Mouse (Mus musculus) MEL (cell line): ENCODE measurements around the gene Sarm1. TPM values are rescaled to one million over a fixed set of nuclear protein-coding genes. Genes with fewer than 3 reads are reported as not detected.

Experiments used
- DNase-seq: peaks from one replicate; pipeline ENCODE4 v3.0.0; 2011; ENCODE audit warnings: low read depth, low spot score
- H3K27ac ChIP-seq: 2 replicates; pipeline ENCODE4 v1.5.1; 2012; ENCODE audit warnings: low read depth, mild to moderate bottlenecking, control low read depth, low read length, moderate library complexity; ENCODE audit not compliant: control insufficient read depth
- H3K27me3 ChIP-seq, 2 experiments: fragments of 150-350 bp in 1 of 2; sonication (generic) in 1 of 2; 2 replicates each; pipeline ENCODE4 v1.6.1; 2012; ENCODE audit warnings: low read length in 2 of 2, mild to moderate bottlenecking in 2 of 2, improper control_type of control experiment in 1 of 2, moderate library complexity in 1 of 2; ENCODE audit not compliant: insufficient read depth in 2 of 2, control insufficient read depth in 1 of 2
- H3K36me3 ChIP-seq, 2 experiments: 2 replicates each; pipeline ENCODE4 v1.6.1; 2012 to 2014; ENCODE audit warnings: low read length in 2 of 2, improper control_type of control experiment in 1 of 2, inconsistent platforms in 1 of 2, mild to moderate bottlenecking in 1 of 2; ENCODE audit not compliant: insufficient read depth in 2 of 2, control insufficient read depth in 1 of 2
- H3K4me1 ChIP-seq, 2 experiments: fragments of 150-350 bp in 1 of 2; sonication (generic) in 1 of 2; 2 replicates each; pipeline ENCODE4 v1.6.1; 2012; ENCODE audit warnings: low read length in 2 of 2, improper control_type of control experiment in 1 of 2, mild to moderate bottlenecking in 1 of 2; ENCODE audit not compliant: insufficient read depth in 2 of 2, control insufficient read depth in 1 of 2
- H3K4me3 ChIP-seq, 2 experiments: fragments of 150-350 bp in 1 of 2; sonication (generic) in 1 of 2; 2 replicates each; pipeline ENCODE4 v1.5.1; 2012; ENCODE audit warnings: low read depth in 2 of 2, low read length in 2 of 2, mild to moderate bottlenecking in 2 of 2, moderate library complexity in 2 of 2, control low read depth in 1 of 2, improper control_type of control experiment in 1 of 2; ENCODE audit not compliant: control insufficient read depth in 1 of 2, insufficient read depth in 1 of 2
- H3K79me2 ChIP-seq: 2 replicates; pipeline ENCODE4 v1.6.1; 2012; ENCODE audit warnings: mild to moderate bottlenecking, low read length, moderate library complexity; ENCODE audit not compliant: control insufficient read depth, poor library complexity, insufficient read depth
- H3K9ac ChIP-seq: 2 replicates; pipeline ENCODE4 v1.6.1; 2012; ENCODE audit warnings: low read depth, mild to moderate bottlenecking, control low read depth, low read length, moderate library complexity; ENCODE audit not compliant: control insufficient read depth, poor library complexity, severe bottlenecking
- H3K9me3 ChIP-seq: fragments of 150-350 bp; sonication (generic); replicated peaks from 2 replicates; pipeline ENCODE4 v1.6.1; 2012; ENCODE audit warnings: mild to moderate bottlenecking, low read length, improper control_type of control experiment, moderate library complexity; ENCODE audit not compliant: insufficient read depth
- CHD1 ChIP-seq: IDR thresholded peaks from 2 replicates; pipeline ENCODE4 v1.6.1; 2012; ENCODE audit warnings: low read depth, mild to moderate bottlenecking, inconsistent platforms, low read length, improper control_type of control experiment
- CHD2 ChIP-seq: IDR thresholded peaks from 2 replicates; pipeline ENCODE4 v1.6.1; 2011; ENCODE audit warnings: low read length, improper control_type of control experiment
- CTCF ChIP-seq, 3 experiments: IDR thresholded peaks in 2 of 3; conservative IDR thresholded peaks in 1 of 3; 2 replicates each; pipeline ENCODE4 v1.5.1; 2011 to 2012; ENCODE audit warnings: low read length in 3 of 3, low read depth in 2 of 3, mild to moderate bottlenecking in 2 of 3, improper control_type of control experiment in 1 of 3, inconsistent platforms in 1 of 3, mixed read lengths in 1 of 3, moderate library complexity in 1 of 3; ENCODE audit not compliant: control insufficient read depth in 1 of 3, insufficient read depth in 1 of 3, poor library complexity in 1 of 3, severe bottlenecking in 1 of 3
- E2F4 ChIP-seq: IDR thresholded peaks from 2 replicates; pipeline ENCODE4 v1.6.1; 2011; ENCODE audit warnings: low read depth, low read length, improper control_type of control experiment, borderline replicate concordance
- ELF1 ChIP-seq: IDR thresholded peaks from 2 replicates; pipeline ENCODE4 v1.6.1; 2014; ENCODE audit warnings: low read depth, mild to moderate bottlenecking, inconsistent platforms, low read length, improper control_type of control experiment, moderate library complexity
- EP300 ChIP-seq, 2 experiments: IDR thresholded peaks; 2 replicates each; pipeline ENCODE4 v1.6.1; 2011; ENCODE audit warnings: improper control_type of control experiment in 2 of 2, low read length in 2 of 2, low read depth in 1 of 2, mild to moderate bottlenecking in 1 of 2
- ETS1 ChIP-seq: IDR thresholded peaks from 2 replicates; pipeline ENCODE4 v1.6.1; 2012; ENCODE audit warnings: low read depth, mild to moderate bottlenecking, inconsistent platforms, low read length, improper control_type of control experiment, moderate library complexity
- GABPA ChIP-seq: IDR thresholded peaks from 2 replicates; pipeline ENCODE4 v1.6.1; 2012; ENCODE audit warnings: low read depth, mild to moderate bottlenecking, inconsistent platforms, low read length, improper control_type of control experiment, moderate library complexity
- HCFC1 ChIP-seq: IDR thresholded peaks from 2 replicates; pipeline ENCODE4 v1.6.1; 2012; ENCODE audit warnings: low read depth, mild to moderate bottlenecking, inconsistent platforms, low read length, improper control_type of control experiment, moderate library complexity
- JUND ChIP-seq: IDR thresholded peaks from 2 replicates; pipeline ENCODE4 v1.6.1; 2011; ENCODE audit warnings: low read depth, mild to moderate bottlenecking, improper control_type of control experiment, low read length
- MAFK ChIP-seq: IDR thresholded peaks from 2 replicates; pipeline ENCODE4 v1.6.1; 2011; ENCODE audit warnings: low read depth, mild to moderate bottlenecking, low read length, improper control_type of control experiment, borderline replicate concordance
- MAX ChIP-seq: IDR thresholded peaks from 2 replicates; pipeline ENCODE4 v1.6.1; 2011; ENCODE audit warnings: low read length, improper control_type of control experiment
- MAZ ChIP-seq: IDR thresholded peaks from 2 replicates; pipeline ENCODE4 v1.6.1; 2012; ENCODE audit warnings: low read depth, mild to moderate bottlenecking, inconsistent platforms, low read length, improper control_type of control experiment
- MEF2A ChIP-seq: IDR thresholded peaks from 2 replicates; pipeline ENCODE4 v1.6.1; 2014; ENCODE audit warnings: low read depth, mild to moderate bottlenecking, inconsistent platforms, low read length, improper control_type of control experiment; ENCODE audit not compliant: poor library complexity, insufficient replicate concordance, severe bottlenecking; ENCODE audit errors: extremely low read depth
- MXI1 ChIP-seq: IDR thresholded peaks from 2 replicates; pipeline ENCODE4 v1.6.1; 2011; ENCODE audit warnings: mild to moderate bottlenecking, low read depth, low read length, improper control_type of control experiment
- MYB ChIP-seq: IDR thresholded peaks from 2 replicates; pipeline ENCODE4 v1.6.1; 2011; ENCODE audit warnings: mild to moderate bottlenecking, low read depth, low read length, improper control_type of control experiment
- MYC ChIP-seq: IDR thresholded peaks from 2 replicates; pipeline ENCODE4 v1.6.1; 2011; ENCODE audit warnings: low read depth, mild to moderate bottlenecking, low read length, improper control_type of control experiment, moderate library complexity
- NELFE ChIP-seq: IDR thresholded peaks from 2 replicates; pipeline ENCODE4 v1.6.1; 2011; ENCODE audit warnings: low read depth, low read length, improper control_type of control experiment
- NRF1 ChIP-seq: IDR thresholded peaks from 2 replicates; pipeline ENCODE4 v1.6.1; 2014; ENCODE audit warnings: low read depth, mild to moderate bottlenecking, inconsistent platforms, low read length, improper control_type of control experiment, moderate library complexity; ENCODE audit not compliant: poor library complexity, insufficient read depth, severe bottlenecking
- POLR2A ChIP-seq, 2 experiments: IDR thresholded peaks; 2 replicates each; pipeline ENCODE4 v1.6.1; 2011 to 2012; ENCODE audit warnings: low read length in 2 of 2, mild to moderate bottlenecking in 2 of 2, control low read depth in 1 of 2, improper control_type of control experiment in 1 of 2, low read depth in 1 of 2, moderate library complexity in 1 of 2; ENCODE audit not compliant: control insufficient read depth in 1 of 2, insufficient read depth in 1 of 2, poor library complexity in 1 of 2
- POLR2AphosphoS2 ChIP-seq: IDR thresholded peaks from 2 replicates; pipeline ENCODE4 v1.6.1; 2011; ENCODE audit warnings: low read length, improper control_type of control experiment
- POLR2AphosphoS5 ChIP-seq: IDR thresholded peaks from 2 replicates; pipeline ENCODE4 v1.6.1; 2012; ENCODE audit warnings: low read depth, borderline replicate concordance, mild to moderate bottlenecking, inconsistent platforms, low read length, moderate library complexity, mixed read lengths
- RAD21 ChIP-seq: IDR thresholded peaks from 2 replicates; pipeline ENCODE4 v1.6.1; 2011; ENCODE audit warnings: mild to moderate bottlenecking, low read depth, low read length, improper control_type of control experiment
- RCOR1 ChIP-seq: IDR thresholded peaks from 2 replicates; pipeline ENCODE4 v1.6.1; 2012; ENCODE audit warnings: low read depth, mild to moderate bottlenecking, inconsistent platforms, low read length, improper control_type of control experiment
- SIN3A ChIP-seq: IDR thresholded peaks from 2 replicates; pipeline ENCODE4 v1.6.1; 2012; ENCODE audit warnings: low read length, improper control_type of control experiment, inconsistent platforms
- SMC3 ChIP-seq: IDR thresholded peaks from 2 replicates; pipeline ENCODE4 v1.6.1; 2011; ENCODE audit warnings: low read depth, low read length, improper control_type of control experiment
- TAL1 ChIP-seq: IDR thresholded peaks from 2 replicates; pipeline ENCODE4 v1.6.1; 2012; ENCODE audit warnings: mild to moderate bottlenecking, inconsistent platforms, low read length, moderate library complexity, mixed read lengths
- TBP ChIP-seq: IDR thresholded peaks from 2 replicates; pipeline ENCODE4 v1.8.0; 2011; ENCODE audit warnings: low read depth, low read length, improper control_type of control experiment
- TCF12 ChIP-seq: IDR thresholded peaks from 2 replicates; pipeline ENCODE4 v1.6.1; 2014; ENCODE audit warnings: low read depth, mild to moderate bottlenecking, inconsistent platforms, low read length, improper control_type of control experiment, moderate library complexity
- UBTF ChIP-seq: IDR thresholded peaks from 2 replicates; pipeline ENCODE4 v1.6.1; 2012; ENCODE audit warnings: low read depth, mild to moderate bottlenecking, inconsistent platforms, low read length, improper control_type of control experiment, moderate library complexity, borderline replicate concordance; ENCODE audit not compliant: insufficient read depth
- USF1 ChIP-seq: IDR thresholded peaks from 2 replicates; pipeline ENCODE4 v1.6.1; 2014; ENCODE audit warnings: low read depth, mild to moderate bottlenecking, inconsistent platforms, low read length, improper control_type of control experiment, moderate library complexity
- USF2 ChIP-seq, 2 experiments: IDR thresholded peaks; 2 replicates each; pipeline ENCODE4 v1.6.1; 2011 to 2012; ENCODE audit warnings: improper control_type of control experiment in 2 of 2, low read length in 2 of 2, borderline replicate concordance in 1 of 2, inconsistent platforms in 1 of 2, low read depth in 1 of 2, mild to moderate bottlenecking in 1 of 2; ENCODE audit not compliant: insufficient read depth in 1 of 2
- ZC3H11A ChIP-seq: IDR thresholded peaks from 2 replicates; pipeline ENCODE4 v1.6.1; 2012; ENCODE audit warnings: low read depth, mild to moderate bottlenecking, inconsistent platforms, low read length, improper control_type of control experiment
- ZKSCAN1 ChIP-seq: IDR thresholded peaks from 2 replicates; pipeline ENCODE4 v1.6.1; 2012; ENCODE audit warnings: low read depth, mild to moderate bottlenecking, inconsistent platforms, low read length, improper control_type of control experiment, moderate library complexity
- ZMIZ1 ChIP-seq: IDR thresholded peaks from 2 replicates; pipeline ENCODE4 v1.6.1; 2012; ENCODE audit warnings: low read depth, mild to moderate bottlenecking, inconsistent platforms, low read length, improper control_type of control experiment, moderate library complexity
- ZNF384 ChIP-seq: IDR thresholded peaks from 2 replicates; pipeline ENCODE4 v1.6.1; 2012; ENCODE audit warnings: low read depth, mild to moderate bottlenecking, inconsistent platforms, low read length, improper control_type of control experiment
- polyA plus RNA-seq, 2 experiments: library from polyadenylated mRNA; stranded (reverse) in 1 of 2; unstranded in 1 of 2; fragments of >175 nt in 1 of 2; fragments of >200 nt in 1 of 2; gene quantifications; 2 replicates each; pipeline versions ENCODE4 v1.2.1 to v1.2.4; 2012; ENCODE audit warnings: low replicate concordance in 2 of 2, low read depth in 1 of 2; ENCODE audit not compliant: insufficient read length in 2 of 2, insufficient read depth in 1 of 2, missing spikeins in 1 of 2
- total RNA-seq: library from RNA; depleted of rRNA; stranded (reverse); fragments of 300-350 nt; gene quantifications from 2 replicates; pipeline ENCODE4 v1.2.3, GENCODE M21; 2012

Sarm1 gene
- total and polyA plus RNA-seq, 3 experiments, result 0.73 to 4.3 TPM; not detected in 1

GRCm38 (mm10) chr11:78536080-78536689 lies 38.6 kb upstream of the Sarm1 start, which contains the start of the genes Tnfaip1 and Ift20:
TSS of gene Tnfaip1 (minus strand) at chr11:78536332.
TSS of gene Ift20 (plus strand) at chr11:78536361.
- peak within 1 kb of the TSS; percentile 66 for H3K27ac ChIP-seq
- peaks cover 0 to 34% of the 10 kb centered on the region in 2 experiments; a peak in 3 of 4 replicates for H3K4me1 ChIP-seq
- H3K9me3 ChIP-seq, result no peaks in the 10 kb centered on the region
- DNase-seq, result peak; percentile 100
- H3K27me3 ChIP-seq, result no peaks in the 10 kb centered on the region
- peaks cover 23% of the 10 kb centered on the region for H3K79me2 ChIP-seq
- peak within 1 kb of the TSS; percentile 76 to 87 for H3K4me3 ChIP-seq
- H3K9ac ChIP-seq, result peak within 1 kb of the TSS; percentile 87
- H3K36me3 ChIP-seq, result peaks cover 4 to 25% of the 10 kb centered on the region in 2 experiments
- no peak for TF ChIP-seq ZKSCAN1
- peak; percentile 92 for TF ChIP-seq ELF1
- TF ChIP-seq SMC3, result peak; percentile 9; the same call in 1 of the 2 replicates
- TF ChIP-seq POLR2AphosphoS2, result peak; percentile 96
- no peak for TF ChIP-seq CHD1
- TF ChIP-seq HCFC1, result peak; percentile 100
- peak; percentile 84 for TF ChIP-seq TCF12
- peak; percentile 68 for TF ChIP-seq USF1
- TF ChIP-seq POLR2A (IDR thresholded peaks at IDR 0.05; ENCODE audit: control insufficient read depth in 1 of 2, insufficient read depth in 1 of 2, low read depth in 1 of 2, low read length in 2 of 2, poor library complexity in 1 of 2), result peak; percentile 93 to 99
- TF ChIP-seq UBTF, result 0 out of 2 replicates have a peak, but pooled peaks have one; percentile 51
- TF ChIP-seq ZC3H11A, result no peak
- peak; percentile 51; the same call in 1 of the 2 replicates for TF ChIP-seq GABPA
- TF ChIP-seq CHD2, result peak; percentile 91
- TF ChIP-seq ZNF384, result no peak; the same call in 1 of the 2 replicates
- TF ChIP-seq MYC, result peak; percentile 89
- peak; percentile 96 for TF ChIP-seq MXI1
- peak; percentile 88 for TF ChIP-seq TBP
- no peak for TF ChIP-seq JUND
- 0 out of 2 replicates have a peak, but pooled peaks have one; percentile 86 for TF ChIP-seq MAZ
- peak; percentile 98 for TF ChIP-seq NELFE
- TF ChIP-seq USF2 (IDR thresholded peaks at IDR 0.05; ENCODE audit: borderline replicate concordance in 1 of 2, insufficient read depth in 1 of 2, low read depth in 1 of 2, low read length in 2 of 2), result no peak
- TF ChIP-seq MEF2A, result no peak
- TF ChIP-seq POLR2AphosphoS5, result no peak
- TF ChIP-seq ZMIZ1, result peak; percentile 96
- TF ChIP-seq TAL1, result no peak
- TF ChIP-seq EP300 (IDR thresholded peaks at IDR 0.05; ENCODE audit: low read depth in 1 of 2, low read length in 2 of 2), result peak in 1 of 2 experiments; percentile 62; a peak in 2 of 4 replicates
- no peak for TF ChIP-seq MAFK
- TF ChIP-seq CTCF (IDR thresholded peaks at IDR 0.05 in 2 of 3, conservative IDR thresholded peaks at IDR 0.05 in 1 of 3; ENCODE audit: control insufficient read depth in 1 of 3, insufficient read depth in 1 of 3, low read depth in 2 of 3, low read length in 3 of 3, poor library complexity in 1 of 3, severe bottlenecking in 1 of 3), result 0 out of 6 replicates have a peak, but pooled peaks of 1 of the 3 experiments have one; percentile 5
- TF ChIP-seq RAD21, result no peak
- no peak for TF ChIP-seq E2F4
- TF ChIP-seq NRF1, result peak; percentile 56
- peak; percentile 98 for TF ChIP-seq SIN3A
- peak; percentile 83 for TF ChIP-seq RCOR1
- peak; percentile 92 for TF ChIP-seq ETS1
- TF ChIP-seq MAX, result peak; percentile 80; the same call in 1 of the 2 replicates
- TF ChIP-seq MYB, result peak; percentile 50; the same call in 1 of the 2 replicates
